Mouse (Mus musculus) MN1 (cell line): ENCODE measurements around the gene Txndc11.

Experiments
- DNase-seq: peaks from one replicate; pipeline ENCODE4 v3.0.0-alpha.2; 2016; ENCODE audit warnings: low spot score

Txndc11 gene

DNA sequence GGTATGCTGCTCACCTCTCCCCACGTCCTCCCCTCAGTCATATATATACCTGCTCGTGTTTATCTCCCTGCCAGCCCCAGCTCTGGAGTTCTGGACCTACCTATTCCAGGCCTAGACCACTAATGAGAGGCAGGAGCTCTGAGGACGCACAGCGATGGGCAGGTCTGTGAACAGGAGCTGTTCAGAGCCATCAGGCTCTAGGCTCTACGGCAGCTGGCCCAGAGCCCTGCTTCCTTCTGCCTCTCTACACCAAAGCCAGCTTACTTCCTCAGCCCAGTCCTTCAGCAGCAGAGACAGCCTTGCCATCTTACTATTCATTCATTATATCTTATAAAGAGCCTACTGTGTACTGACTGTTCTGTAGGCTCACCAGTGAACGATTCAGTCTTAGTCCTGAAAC lies 69.7 kb downstream of the Txndc11 start:
- DNase-seq = no peak

DNA sequence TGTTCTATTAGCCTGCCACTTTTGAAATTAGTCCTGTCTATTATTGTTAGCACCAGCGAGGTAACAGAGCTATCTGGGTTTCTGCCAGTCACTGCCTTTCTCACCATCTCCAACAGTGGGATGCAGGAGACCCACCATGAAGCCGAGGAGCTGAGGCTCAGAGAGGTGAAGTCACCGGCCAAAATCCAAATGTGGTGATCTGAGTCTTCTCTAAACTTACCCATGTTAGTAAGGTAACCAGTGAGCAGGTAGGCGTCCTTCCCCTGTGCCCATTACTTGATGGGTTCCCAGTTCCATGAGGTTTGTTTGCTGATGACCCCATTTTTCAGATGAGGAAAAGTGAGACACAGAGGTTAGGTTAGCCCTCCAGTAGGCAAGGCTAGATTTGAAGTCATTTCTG lies 70.1 kb downstream of the Txndc11 start:
- DNase-seq = no peak

DNA sequence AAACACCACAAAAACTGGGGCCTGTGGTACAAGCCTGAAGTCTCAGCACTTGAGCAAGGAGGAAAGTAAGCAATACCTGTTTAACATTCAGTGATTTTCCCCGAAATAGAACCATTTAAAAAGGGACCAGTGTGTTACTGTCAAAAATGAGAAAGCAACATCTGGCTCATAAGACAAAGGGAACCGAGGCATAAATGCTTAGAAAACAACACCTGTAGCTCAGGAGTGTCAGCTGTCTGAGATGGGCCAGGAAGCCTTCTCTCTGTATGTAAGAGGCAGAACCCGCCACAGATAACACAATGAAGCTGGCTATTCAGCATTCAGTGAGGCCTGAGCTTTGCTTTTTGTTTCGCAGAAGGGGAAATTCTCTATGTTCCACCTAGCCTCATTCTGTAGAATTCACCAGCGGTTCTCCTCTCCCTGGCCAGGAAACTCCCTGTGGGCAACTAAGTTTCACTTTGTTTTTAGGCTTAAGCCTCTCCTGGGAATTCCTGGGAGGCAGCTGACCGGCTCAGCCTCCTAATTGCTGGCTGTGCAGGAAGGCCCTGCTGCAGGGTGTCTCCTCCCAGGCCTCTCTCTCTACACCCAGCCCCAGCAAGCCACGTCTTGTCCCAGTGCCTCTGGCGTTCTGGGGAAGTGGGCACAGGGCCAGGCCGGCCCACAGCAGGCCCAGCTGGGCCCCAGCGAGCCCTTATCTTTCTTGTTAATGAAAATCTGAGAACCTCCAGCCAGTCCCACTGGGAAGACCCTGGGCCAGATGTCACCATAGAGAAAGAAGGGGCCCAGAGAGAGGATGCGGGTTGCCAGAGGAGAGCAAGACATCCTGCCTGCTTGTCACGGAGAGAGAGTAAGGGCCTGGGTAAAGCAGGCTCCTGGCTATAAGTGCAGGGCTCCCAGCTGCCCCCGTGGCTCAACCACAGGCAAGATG lies 71.4 kb downstream of the Txndc11 start:
- DNase-seq = peak; percentile 93

DNA sequence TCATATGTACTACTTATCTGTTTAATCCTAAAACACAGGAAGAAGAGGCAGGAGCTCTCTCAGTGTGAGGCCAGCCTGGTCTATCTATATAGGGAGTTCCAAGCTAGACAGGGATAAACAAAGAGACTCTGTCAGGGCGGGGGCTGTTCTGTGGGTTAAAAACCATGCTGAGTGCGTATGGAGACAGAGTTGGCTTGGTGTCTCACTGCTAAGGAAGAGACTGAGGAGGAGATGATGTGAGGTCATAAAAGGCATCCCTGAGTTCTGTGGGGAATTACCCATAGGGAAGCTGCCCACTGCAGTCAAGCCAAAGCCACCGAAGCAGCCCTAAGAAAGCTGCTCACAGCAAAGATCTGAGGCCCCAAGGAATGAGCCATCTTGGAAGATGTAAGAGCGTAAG lies 73.8 kb downstream of the Txndc11 start, which contains the start of gene Snn:
Gene Snn (plus strand): TSS at position 301 of the 400 bp plus-strand sequence.
- no peak for DNase-seq

DNA sequence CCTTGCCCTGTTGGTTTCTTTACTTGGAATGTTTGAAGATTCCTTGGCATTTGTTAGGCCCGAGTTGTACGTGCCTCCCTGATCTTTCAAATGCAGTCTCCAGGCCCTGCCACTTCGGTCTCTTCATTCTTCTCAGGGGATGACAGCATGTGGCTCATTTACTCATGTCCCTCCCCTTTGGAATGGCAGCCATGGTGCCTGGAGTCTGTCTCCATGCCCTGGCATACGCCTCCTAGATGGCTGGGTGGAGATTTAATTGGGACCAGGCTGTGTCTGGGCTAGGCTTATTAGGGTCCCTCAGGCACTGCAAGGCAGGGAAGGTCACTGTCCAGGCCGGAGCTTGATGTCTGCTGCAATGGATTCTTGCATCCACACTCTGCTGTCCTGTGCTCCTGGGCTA lies 78.5 kb downstream of the Txndc11 start:
- DNase-seq = peak; percentile 61

DNA sequence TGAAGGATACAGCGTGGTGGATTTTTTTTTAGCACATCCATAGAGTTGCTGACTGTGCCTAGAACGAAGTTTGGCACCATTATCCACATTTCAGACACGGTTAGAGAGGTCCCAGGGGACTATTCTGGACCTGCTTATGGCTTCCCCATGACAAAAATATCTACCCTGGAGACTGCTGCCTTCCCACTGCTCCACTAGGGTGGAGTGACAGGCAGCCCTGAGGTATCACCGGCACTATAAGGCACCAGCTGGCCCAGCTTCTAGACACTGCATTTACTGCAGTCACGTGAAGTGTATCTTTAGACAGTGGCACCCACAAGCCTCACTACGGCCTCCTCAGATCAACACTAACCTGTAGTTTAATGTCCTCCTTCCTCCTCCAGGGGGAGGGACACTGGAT lies 79.6 kb downstream of the Txndc11 start:
- DNase-seq = no peak

DNA sequence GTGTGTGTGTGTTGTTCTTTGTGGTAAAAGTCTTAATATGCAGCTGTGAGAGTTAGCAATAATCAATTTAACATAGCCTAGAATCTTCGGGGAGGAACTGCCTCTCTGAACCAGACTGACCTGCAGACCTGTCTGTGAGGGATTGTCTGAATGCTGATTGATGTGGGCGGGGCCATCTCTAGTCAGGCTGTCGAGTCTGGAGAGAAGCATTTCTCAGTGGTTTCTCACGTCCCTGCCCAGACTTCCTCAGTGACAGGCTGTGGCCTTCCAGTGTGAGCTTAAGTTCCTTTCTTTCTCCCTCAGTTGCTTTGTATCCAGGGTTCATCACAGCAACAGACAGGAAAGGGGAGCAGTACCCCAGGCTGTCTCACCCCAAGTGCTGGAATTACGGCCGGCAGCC lies 80.0 kb downstream of the Txndc11 start:
- DNase-seq = no peak

DNA sequence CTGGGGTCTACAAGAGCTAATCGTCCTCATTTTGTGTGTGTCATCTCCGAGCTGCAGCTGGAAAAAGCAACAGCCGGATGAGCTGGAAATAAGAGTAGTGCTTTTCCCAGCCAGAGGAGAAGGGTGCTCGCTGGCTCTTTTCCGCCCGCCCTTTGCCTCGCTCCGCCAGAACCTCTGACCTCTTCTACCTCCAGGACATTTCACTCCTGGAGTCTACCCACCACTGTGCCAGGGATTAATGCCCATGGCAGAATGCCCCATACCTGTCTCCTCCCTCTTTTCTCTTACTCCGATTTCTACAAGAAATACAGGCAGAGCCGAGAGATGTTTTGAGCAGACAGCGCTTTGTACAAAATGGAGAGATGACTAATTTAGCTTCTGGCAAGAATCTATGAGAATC lies 83.3 kb downstream of the Txndc11 start:
- DNase-seq = no peak

DNA sequence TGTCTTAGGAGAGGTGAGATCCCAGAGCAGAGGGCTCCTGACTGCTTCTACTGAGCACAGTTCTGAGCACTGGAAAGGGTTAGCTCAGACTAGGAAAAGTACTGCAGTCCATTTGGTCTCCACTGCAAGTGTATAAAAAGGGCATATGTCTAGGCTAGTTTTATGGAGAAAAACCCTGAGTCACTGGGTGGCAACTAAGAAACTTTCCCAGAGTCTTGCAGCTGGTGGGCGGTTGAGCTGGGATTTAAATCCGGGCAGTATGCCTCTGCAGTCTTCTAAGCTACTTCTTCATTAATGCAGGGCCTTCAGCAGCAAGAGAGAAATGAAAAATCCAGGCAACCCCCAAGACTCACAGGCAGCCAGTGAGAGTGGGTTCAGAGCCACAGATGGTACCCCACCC lies 84.2 kb downstream of the Txndc11 start:
- DNase-seq = no peak

DNA sequence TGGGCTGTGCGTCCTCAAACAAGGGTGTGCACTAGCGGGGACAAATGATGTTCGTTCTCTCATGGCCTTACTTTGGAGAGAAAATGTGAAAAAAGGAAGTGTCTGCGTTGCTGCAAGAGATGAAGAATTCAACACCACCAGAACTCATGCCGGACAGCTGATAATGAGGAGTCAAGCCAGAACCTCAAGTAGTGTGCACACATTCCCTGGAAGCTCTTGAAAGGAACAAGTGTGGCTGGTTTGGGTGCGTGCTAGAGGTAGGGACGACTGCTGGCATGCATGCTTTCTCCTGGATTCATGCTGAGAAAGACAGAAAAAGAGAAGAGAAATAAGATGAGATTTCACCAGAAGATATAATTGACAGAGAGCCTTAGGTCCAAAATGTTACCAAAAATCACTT lies 87.3 kb downstream of the Txndc11 start:
- no peak for DNase-seq

DNA sequence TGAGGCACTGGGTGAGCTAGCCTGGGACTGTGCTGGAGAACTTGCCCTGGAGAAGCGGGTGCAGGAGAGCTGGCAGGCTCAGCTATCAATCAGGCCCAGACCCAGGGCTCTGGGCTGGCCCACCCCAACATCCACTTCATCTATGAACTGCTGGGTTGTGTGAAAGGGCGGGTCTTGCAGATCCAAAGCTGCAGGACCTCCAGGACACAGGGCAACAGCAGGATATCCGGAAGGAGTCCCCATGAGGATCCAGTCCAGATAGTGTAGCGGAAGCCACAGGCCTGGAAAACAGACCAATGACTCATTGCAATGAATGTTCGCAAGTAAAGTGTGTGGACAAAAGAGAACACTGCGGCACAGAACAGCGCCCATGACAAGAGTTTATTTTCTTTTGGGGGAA lies 88.0 kb downstream of the Txndc11 start:
- DNase-seq = no peak

DNA sequence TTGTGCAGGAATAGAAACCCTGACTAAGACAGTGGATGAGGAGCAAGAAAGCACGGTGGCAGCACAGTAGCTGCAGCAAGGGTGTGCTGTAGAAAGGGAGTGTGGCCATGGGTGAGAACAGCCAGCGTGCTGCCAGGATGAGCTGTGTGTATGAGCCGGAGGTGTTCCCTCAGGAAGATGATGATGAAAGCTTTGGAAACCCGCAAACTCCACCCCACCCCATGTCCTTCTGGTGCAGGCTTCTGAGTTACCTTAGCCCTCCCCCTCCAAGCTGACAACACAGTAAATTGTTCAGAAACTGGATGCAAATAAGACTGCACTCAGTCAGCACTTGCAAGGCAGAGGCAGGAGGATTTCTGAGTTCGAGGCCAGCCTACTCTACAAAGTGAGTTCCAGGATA lies 91.2 kb downstream of the Txndc11 start:
- peak; percentile 65 for DNase-seq

DNA sequence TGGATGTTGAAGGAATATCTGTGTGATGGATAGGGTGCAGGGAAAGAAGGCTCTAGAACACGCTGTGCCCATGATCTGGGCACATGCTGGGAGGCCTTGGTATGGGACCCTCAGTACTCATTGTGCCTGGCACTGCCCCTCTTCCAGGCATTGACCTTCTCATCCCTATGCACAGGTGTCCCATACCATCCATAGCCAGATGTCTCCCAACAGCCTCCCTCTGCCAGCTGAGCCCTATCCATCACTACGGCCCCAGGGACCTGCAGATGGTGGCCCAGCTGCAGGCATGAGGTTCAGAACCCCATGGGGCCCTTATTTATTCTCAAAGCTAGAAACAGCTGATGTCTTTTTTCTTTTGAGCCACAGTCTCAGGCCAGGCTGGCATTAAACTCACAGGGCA lies 93.8 kb downstream of the Txndc11 start:
- no peak for DNase-seq

DNA sequence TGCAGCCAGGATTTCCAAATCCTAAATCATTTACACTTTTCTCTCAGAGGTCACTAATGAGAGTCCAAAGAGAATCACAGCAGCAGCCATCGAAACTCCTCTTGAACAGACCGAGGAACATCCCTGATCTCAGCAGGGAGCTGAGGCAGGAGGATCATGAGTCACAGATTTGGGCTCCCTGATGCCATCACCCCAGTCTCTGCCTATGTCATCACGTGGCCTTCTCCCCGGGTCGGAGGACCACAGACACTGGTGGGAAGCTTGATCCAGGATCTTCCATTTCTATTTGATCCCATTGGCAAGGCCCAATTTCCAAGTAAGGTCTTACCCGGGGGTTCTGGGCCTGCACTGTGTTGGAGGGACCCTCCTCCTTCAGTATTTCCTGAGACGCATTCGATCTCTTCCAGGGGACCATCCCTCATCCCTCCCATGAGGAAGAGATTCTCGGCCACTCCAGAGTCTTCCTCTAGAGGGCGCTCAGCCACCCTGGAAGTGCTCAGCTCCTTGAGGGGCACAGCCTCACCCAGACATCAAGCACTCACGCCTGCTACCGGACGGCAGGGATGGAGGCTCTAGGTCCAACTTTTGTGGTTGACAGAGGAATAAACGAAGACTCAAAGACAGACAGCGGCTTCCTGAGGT lies 98.5 kb downstream of the Txndc11 start:
- peak; percentile 90 for DNase-seq

DNA sequence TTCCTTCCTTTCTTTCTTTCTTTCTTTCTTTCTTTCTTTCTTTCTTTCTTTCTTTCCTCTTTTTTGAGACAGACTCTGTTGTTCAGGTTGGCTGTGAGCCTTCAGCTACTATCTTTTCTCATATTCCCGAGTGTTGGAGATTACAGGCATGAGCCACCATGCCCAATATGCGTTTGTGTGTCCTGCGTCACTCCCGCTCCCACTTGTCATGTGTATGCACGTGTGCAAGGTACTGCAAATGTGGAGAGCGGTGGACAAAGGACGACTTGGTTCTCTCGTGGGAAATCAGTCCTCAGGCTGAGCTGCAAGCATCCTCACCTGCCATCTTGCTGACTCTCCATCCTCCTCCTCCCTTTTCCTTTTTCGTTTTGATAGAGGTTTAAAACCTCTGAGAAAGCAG lies 99.2 kb downstream of the Txndc11 start:
- DNase-seq = no peak

DNA sequence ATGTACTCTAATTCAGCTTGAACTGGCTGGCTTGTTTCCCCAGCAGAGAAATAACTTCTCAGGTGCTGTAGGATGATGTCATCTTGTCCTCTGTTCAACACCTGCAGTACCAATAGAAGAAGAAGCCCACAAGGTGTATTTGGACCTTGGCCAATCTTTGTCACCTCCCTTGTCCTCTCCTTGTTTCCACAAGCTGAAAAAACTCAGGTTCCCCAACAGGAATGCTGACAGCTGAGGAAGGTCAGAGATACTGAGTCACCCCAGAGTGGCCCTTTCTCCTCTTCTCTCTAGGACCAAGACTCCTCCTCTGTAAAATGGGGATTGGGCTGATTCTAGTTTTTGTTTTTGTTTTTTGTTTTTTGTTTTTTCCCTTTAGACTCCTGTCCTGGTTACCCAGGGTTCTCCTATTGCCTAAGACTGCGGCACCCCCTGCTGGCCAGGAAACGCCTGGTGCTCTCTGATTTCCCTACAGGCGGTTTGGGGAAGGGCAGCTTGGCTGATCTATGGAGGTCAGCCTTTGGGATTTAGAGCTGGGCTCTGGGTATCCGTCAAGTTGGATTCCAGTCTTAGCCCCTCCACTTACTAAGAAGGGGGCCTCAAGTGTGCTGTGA lies 100.2 kb downstream of the Txndc11 start:
- DNase-seq = peak; percentile 92

DNA sequence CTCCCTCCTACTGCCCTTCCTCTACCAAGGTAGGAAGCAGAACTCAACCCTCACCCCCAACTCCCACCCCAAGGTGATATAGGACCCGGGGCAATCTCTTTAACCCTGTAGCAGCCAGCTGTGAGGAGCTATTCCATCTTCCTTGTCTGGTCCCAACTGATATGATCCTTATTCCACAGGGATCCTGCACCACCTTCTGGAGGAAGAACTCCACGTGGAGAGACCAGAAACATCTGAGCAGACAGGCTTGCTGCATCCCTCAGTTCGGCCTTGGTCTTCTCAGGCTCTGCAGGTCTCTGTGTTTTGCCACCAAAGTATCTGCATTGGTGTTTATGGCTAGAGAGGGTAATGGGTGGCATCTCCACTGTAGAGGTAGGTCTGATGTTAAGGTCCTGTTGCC lies 103.1 kb downstream of the Txndc11 start:
- DNase-seq = no peak

DNA sequence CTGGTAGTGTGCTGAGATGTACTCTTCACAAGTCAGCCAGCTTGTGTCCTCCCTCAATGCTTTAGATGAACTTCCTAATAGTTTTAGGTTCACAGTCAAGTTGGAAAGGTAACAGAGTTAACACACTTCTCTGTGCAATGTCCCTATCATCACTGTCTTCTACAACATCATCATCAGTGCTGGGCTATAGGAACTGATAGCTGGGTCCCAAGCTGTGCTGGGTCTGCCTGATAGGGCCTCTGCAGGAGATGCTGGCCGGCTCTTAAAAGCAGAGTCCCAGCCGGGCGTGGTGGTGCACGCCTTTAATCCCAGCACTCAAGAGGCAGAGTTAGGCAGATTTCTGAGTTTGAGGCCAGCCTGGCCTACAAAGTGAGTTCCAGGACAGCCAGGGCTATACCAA lies 103.6 kb downstream of the Txndc11 start:
- no peak for DNase-seq

DNA sequence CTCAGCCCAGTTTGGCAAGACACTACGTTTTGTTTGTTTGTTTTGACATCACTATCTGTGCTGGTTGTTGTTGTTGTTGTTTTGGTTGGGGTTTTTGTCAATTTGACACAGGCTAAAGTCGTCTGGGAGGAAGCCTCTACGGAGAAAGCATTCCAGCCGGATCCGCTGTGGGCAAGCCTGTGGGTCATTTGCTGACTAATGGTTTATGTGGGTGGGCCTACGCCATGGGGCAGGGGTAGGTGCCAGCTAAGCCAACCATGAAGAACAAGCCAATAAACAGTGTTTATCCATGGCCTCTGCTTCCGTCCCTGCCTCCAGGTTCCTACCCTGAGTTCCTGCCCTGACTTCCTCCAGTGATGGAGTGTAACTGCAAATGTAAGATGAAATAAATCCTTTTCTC lies 106.2 kb downstream of the Txndc11 start:
- no peak for DNase-seq
